Mouse (Mus musculus) gastrocnemius, adult 8-10 months (tissue): ENCODE measurements around the gene Emx2. TPM values are rescaled to one million over a fixed set of nuclear protein-coding genes. Genes with fewer than 3 reads are reported as not detected.

Experiments used
- DNase-seq, 2 experiments: peaks; one replicate each; pipeline ENCODE4 v3.0.0; 2022; ENCODE audit warnings: low spot score in 2 of 2
- total RNA-seq, 4 experiments: library from RNA; stranded (reverse); gene quantifications; 2 replicates each; pipeline ENCODE4 v1.2.4; 2022

The Emx2 gene
- total RNA-seq, result under 1 TPM; 0.38 to 0.97 (median 0.50) TPM

- peak; percentile 41 to 50 for DNase-seq
Measured at GRCm38 (mm10) chr19:59457951-59458742, at the start of gene Emx2. Gene Emx2, plus strand, starts transcription at chr19:59458372.

- no peak for DNase-seq
Measured at GRCm38 (mm10) chr19:59414128-59414527, 44.0 kb upstream of the Emx2 start.

GRCm38 (mm10) chr19:59418024-59418423 is 40.1 kb upstream of the Emx2 start:
- DNase-seq, result peak; percentile 85 to 86

- no peak for DNase-seq
Measured at GRCm38 (mm10) chr19:59418671-59419070, 39.5 kb upstream of the Emx2 start.

- no peak for DNase-seq
Measured at GRCm38 (mm10) chr19:59422393-59422792, 35.8 kb upstream of the Emx2 start.

GRCm38 (mm10) chr19:59423685-59424084 is 34.5 kb upstream of the Emx2 start:
- no peak for DNase-seq

GRCm38 (mm10) chr19:59424975-59425374 is 33.2 kb upstream of the Emx2 start:
- DNase-seq, result no peak

- no peak for DNase-seq
Measured at GRCm38 (mm10) chr19:59432286-59432685, 25.9 kb upstream of the Emx2 start.

GRCm38 (mm10) chr19:59450561-59451135 is 7.5 kb upstream of the Emx2 start:
- DNase-seq, result no peak

- DNase-seq, result no peak
Measured at GRCm38 (mm10) chr19:59451441-59451951, 6.7 kb upstream of the Emx2 start.

GRCm38 (mm10) chr19:59452321-59452720 is 5.9 kb upstream of the Emx2 start:
- no peak for DNase-seq

- no peak for DNase-seq
Measured at GRCm38 (mm10) chr19:59453591-59453990, 4.6 kb upstream of the Emx2 start.

- DNase-seq, result peak; percentile 33 to 36
Measured at GRCm38 (mm10) chr19:59454196-59454595, 4.0 kb upstream of the Emx2 start.

GRCm38 (mm10) chr19:59455671-59456070 is 2.5 kb upstream of the Emx2 start:
- no peak for DNase-seq

GRCm38 (mm10) chr19:59457011-59457945 is 894 bp upstream of the Emx2 start:
- DNase-seq, result peak; percentile 22 to 29

- DNase-seq, result no peak
Measured at GRCm38 (mm10) chr19:59458743-59459135, 567 bp downstream of the Emx2 start.

GRCm38 (mm10) chr19:59459158-59459781 is 1.1 kb downstream of the Emx2 start:
- DNase-seq, result no peak

- no peak for DNase-seq
Measured at GRCm38 (mm10) chr19:59459811-59460241, 1.7 kb downstream of the Emx2 start.

- DNase-seq, result no peak
Measured at GRCm38 (mm10) chr19:59460328-59461115, 2.4 kb downstream of the Emx2 start.
